In the genomic region with DNA sequence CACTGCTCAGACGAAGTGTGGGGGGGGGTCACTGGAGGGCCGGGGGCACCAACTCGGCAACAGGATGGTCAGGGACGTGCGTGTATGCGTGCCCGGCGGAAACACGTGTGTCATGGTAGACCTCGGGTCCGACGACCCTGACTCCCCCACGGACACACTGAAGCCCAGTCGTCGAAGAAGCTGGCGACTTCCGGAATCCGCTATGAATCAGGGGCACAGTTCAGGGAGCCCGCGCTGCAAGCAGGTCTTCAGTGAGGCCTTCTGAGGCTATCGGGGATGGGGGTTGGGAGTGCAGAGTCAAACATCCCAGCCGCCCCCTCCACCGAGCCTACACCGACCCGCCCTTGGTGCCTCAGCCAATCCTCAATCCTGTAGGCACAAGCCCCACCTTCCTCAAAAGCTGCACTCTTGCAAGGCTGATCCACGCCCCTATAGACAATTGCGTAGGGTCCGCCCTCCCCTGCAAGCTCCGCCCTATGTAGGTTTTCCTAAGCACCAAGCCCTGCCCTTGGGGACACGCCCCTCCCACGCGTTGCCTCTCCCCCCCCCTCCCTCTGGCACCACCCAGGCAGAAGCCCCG, we compare ENCODE assay signal across 8 mouse cellular contexts. TPM values are rescaled to one million over a fixed set of nuclear protein-coding genes. Genes with fewer than 3 reads are reported as not detected.
DNase-seq lines count a peak whose midpoint lies in the region; ATAC-seq lines count a peak whose summit lies in the region.

No protein-coding gene starts in this region.

- no peaks in the 10 kb centered on the region for H3K27me3 ChIP-seq in hindbrain, embryonic 12.5 days

- H3K36me3 ChIP-seq in hindbrain, embryonic 12.5 days = peaks cover 14% of the 10 kb centered on the region

- H3K9me3 ChIP-seq in hindbrain, embryonic 12.5 days (replicated peaks) = no peaks in the 10 kb centered on the region

- peak overlapping the region; percentile 98 for H3K4me2 ChIP-seq in hindbrain, embryonic 12.5 days (replicated peaks)

- H3K27ac ChIP-seq in hindbrain, embryonic 12.5 days = peak overlapping the region; percentile 100

- WGBS in hindbrain, embryonic 12.5 days = under 1% methylated on average over 33 of the region's 33 CpGs

- peak overlapping the region; percentile 93 for H3K4me3 ChIP-seq in hindbrain, embryonic 12.5 days

- ATAC-seq in hindbrain, embryonic 12.5 days (ENCODE audit: low FRiP score) = peak; percentile 90

- peaks cover 34% of the 10 kb centered on the region for H3K4me1 ChIP-seq in hindbrain, embryonic 12.5 days

- peak; percentile 99 for DNase-seq in Muller cell, postnatal 12 days (ENCODE audit: inconsistent ontology term)
- DNase-seq in cerebellum, adult 9-11 months = peak; percentile 98
- DNase-seq in frontal cortex, adult 2 months (ENCODE audit: extremely low spot score in 1 of 2, low spot score in 1 of 2) = peak; percentile 94 to 96
- peak; percentile 71 to 75 for DNase-seq in layer of hippocampus, postnatal 25 days (ENCODE audit: extremely low spot score in 1 of 2, low spot score in 1 of 2)
- peak; percentile 98 for DNase-seq in lung, postnatal 25 days (ENCODE audit: low spot score)
- DNase-seq in retina, embryonic 14.5 days (ENCODE audit: low spot score) = peak; percentile 95
- peak; percentile 94 for DNase-seq in thymus, postnatal 4 days

- H3K9ac ChIP-seq in hindbrain, embryonic 12.5 days = peak overlapping the region; percentile 97

RNA-seq across cellular contexts. Expression of gene Prr12, which starts 1.3 kb away (rescaled TPM):
- 20.5 and 22.4 TPM in 2 replicates for polyA plus RNA-seq in frontal cortex, adult 2 months (2012; rRNA removed)
- polyA plus RNA-seq in hindbrain, embryonic 12.5 days (2016; fragmentation: Nextera tagmentation; extraction: Ambion mirVana) = 10.9 and 14.0 TPM in 2 replicates
- total RNA-seq in layer of hippocampus, postnatal 25 days (2021) = 10 to 100 TPM; 67.9 to 81.7 TPM

RNA-seq across cellular contexts. Expression of gene Nosip, which starts 8.2 kb away (rescaled TPM):
- 81.7 and 86.5 TPM in 2 replicates for polyA plus RNA-seq in frontal cortex, adult 2 months (2012; rRNA removed)
- polyA plus RNA-seq in hindbrain, embryonic 12.5 days (2016; fragmentation: Nextera tagmentation; extraction: Ambion mirVana) = 55.9 and 60.0 TPM in 2 replicates
- total RNA-seq in layer of hippocampus, postnatal 25 days (2021) = 10 to 100 TPM; 49.8 to 59.4 TPM

RNA-seq across cellular contexts. Expression of gene Prrg2, which starts 8.5 kb away (rescaled TPM):
- polyA plus RNA-seq in frontal cortex, adult 2 months (2012; rRNA removed) = 15.5 and 15.6 TPM in 2 replicates
- 17.8 and 18.0 TPM in 2 replicates for polyA plus RNA-seq in hindbrain, embryonic 12.5 days (2016; fragmentation: Nextera tagmentation; extraction: Ambion mirVana)
- total RNA-seq in layer of hippocampus, postnatal 25 days (2021) = 1 to 10 TPM; 5.6 to 6.6 TPM

RNA-seq across cellular contexts. Expression of gene Rras, which starts 36.3 kb away (rescaled TPM):
- polyA plus RNA-seq in frontal cortex, adult 2 months (2012; rRNA removed) = 27.6 and 32.5 TPM in 2 replicates
- 22.6 and 23.2 TPM in 2 replicates for polyA plus RNA-seq in hindbrain, embryonic 12.5 days (2016; fragmentation: Nextera tagmentation; extraction: Ambion mirVana)
- 10 to 100 TPM; 11.7 to 12.3 TPM for total RNA-seq in layer of hippocampus, postnatal 25 days (2021)

RNA-seq across cellular contexts. Expression of gene Scaf1, which starts 37.9 kb away (rescaled TPM):
- 126 and 127 TPM in 2 replicates for polyA plus RNA-seq in frontal cortex, adult 2 months (2012; rRNA removed)
- 50.6 and 52.4 TPM in 2 replicates for polyA plus RNA-seq in hindbrain, embryonic 12.5 days (2016; fragmentation: Nextera tagmentation; extraction: Ambion mirVana)
- total RNA-seq in layer of hippocampus, postnatal 25 days (2021) = 100 to 1,000 TPM; 151 to 156 TPM

Comparison
In these comparisons a context has a peak if more than half of its experiments do, and no peak if none do; other contexts are left out.
1. Peak in every context shown above with its lines: DNase-seq, ATAC-seq, H3K4me3 ChIP-seq and H3K27ac ChIP-seq.